Mouse (Mus musculus): ENCODE data around the gene Scarf2.

- no peak for TF ChIP-seq POLR2A (IDR thresholded peaks at IDR 0.05; ENCODE audit: borderline replicate concordance, low read depth, low read length)
- TF ChIP-seq CTCF (IDR thresholded peaks at IDR 0.05; ENCODE audit: low read depth, low read length): no peak
Measured at GRCm38 (mm10) chr16:17853263-17853662, 56.2 kb downstream of the Scarf2 start.
